Mouse (Mus musculus) lung, postnatal 4 days (tissue): Measurements from ENCODE around the gene Trmt1.

Experiments
- DNase-seq, 2 experiments: peaks; one replicate each; pipeline ENCODE4 v3.0.0; 2021

Trmt1 gene

GRCm38 (mm10) chr8:84733959-84734358, 47.9 kb downstream of the Trmt1 start:
- no peak for DNase-seq

GRCm38 (mm10) chr8:84734680-84735079, 48.6 kb downstream of the Trmt1 start:
- DNase-seq: no peak

- DNase-seq: no peak
These were observed 49.5 kb downstream of the Trmt1 start for GRCm38 (mm10) chr8:84735597-84735996.

GRCm38 (mm10) chr8:84736521-84736920, 50.4 kb downstream of the Trmt1 start:
- no peak for DNase-seq

- peak; percentile 87 to 89 for DNase-seq
These were observed 51.5 kb downstream of the Trmt1 start for GRCm38 (mm10) chr8:84737608-84738007.

- no peak for DNase-seq
These were observed 52.2 kb downstream of the Trmt1 start for GRCm38 (mm10) chr8:84738266-84738665.

- DNase-seq: no peak
These were observed 52.8 kb downstream of the Trmt1 start for GRCm38 (mm10) chr8:84738715-84739400.

- DNase-seq: peak in 1 of 2 experiments; percentile 51
These were observed 53.3 kb downstream of the Trmt1 start for GRCm38 (mm10) chr8:84739401-84739742.

GRCm38 (mm10) chr8:84740895-84741843, 55.1 kb downstream of the Trmt1 start:
- peak; percentile 49 to 58 for DNase-seq

GRCm38 (mm10) chr8:84742171-84743053, 56.3 kb downstream of the Trmt1 start:
- DNase-seq: peak; percentile 70 to 83

- no peak for DNase-seq
These were observed 56.9 kb downstream of the Trmt1 start for GRCm38 (mm10) chr8:84743054-84743415.

GRCm38 (mm10) chr8:84743517-84744420, 57.7 kb downstream of the Trmt1 start:
- DNase-seq: peak; percentile 87 to 91

GRCm38 (mm10) chr8:84745032-84745925, 59.2 kb downstream of the Trmt1 start:
- DNase-seq: peak in 1 of 2 experiments; percentile 46
